Mouse (Mus musculus): ENCODE data around the gene Spaca3.

The Spaca3 gene

DNA sequence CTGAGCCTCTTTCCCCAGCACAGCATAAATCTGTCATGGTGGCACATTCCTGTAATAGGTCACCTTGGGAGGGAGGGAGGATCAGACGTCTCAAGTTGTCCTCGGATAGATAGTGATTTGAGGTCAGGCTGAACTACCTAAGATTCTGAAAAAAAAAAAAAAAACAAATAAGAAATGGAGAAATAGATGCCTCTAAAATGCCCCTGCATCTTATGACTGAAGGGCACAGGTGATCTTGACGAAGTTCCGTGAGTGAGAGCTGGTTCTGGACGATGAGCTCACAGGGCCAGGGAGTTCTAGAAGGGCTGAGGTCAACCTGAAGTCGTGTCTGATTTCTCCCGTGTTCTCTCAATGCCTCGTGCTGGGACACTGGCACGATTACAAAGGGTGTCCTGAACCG, at the start of gene Spaca3:
Gene Spaca3, plus strand, starts transcription at position 301 of the 400 bp plus-strand sequence.
- DNase-seq = no peak

DNA sequence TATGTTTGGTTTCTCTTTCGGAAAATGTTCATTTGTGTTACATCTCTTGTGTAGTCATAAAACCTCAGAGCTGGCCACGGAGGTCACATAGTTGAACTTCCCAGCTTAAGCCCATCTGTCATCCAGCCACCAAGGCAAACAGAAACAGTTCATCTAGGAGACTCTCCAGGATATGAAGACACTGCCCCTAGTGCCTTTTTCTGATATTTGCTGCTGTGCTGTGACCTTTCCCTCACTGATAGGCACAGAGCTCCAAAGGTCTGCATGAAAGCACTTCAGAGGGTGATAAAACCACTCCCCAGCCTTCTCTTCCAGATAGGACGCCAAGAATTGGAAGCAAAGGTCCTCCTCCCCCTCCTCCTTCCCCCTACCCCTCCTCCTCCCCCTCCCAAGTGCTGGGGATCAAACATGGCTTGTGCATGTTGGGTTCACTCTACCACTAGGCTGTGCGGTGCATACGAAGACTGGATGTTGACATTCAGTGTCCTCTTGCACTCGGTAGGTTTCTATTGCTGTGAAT, 49.6 kb upstream of the Spaca3 start:
- no peak for DNase-seq

GRCm38 (mm10) chr11:80809666-80809992, 48.5 kb upstream of the Spaca3 start:
- no peak for DNase-seq

- no peak for DNase-seq
Observed at GRCm38 (mm10) chr11:80809993-80810821, 48.0 kb upstream of the Spaca3 start, which contains the start of gene Tmem98. Gene Tmem98, plus strand, starts transcription at chr11:80810175.

DNA sequence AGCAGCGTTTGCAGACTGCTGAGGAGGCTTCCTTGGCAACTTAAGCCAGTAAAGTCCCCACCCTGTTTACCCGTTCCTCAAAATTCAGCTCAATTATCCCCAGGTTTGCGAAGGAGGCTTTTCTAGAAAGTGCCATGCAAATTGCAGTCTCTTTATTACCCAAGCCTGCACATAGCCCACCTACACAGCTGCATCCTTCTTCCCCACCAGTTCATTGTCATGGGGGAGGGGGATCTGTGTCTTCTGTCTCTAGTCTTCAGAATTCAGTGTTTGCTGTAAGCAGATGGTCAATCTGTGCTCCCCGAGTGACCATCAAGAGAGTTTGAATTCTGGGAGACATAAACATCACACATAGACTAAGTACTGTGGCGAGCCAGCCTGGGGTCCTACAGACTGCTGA, 47.0 kb upstream of the Spaca3 start:
- DNase-seq = no peak

DNA sequence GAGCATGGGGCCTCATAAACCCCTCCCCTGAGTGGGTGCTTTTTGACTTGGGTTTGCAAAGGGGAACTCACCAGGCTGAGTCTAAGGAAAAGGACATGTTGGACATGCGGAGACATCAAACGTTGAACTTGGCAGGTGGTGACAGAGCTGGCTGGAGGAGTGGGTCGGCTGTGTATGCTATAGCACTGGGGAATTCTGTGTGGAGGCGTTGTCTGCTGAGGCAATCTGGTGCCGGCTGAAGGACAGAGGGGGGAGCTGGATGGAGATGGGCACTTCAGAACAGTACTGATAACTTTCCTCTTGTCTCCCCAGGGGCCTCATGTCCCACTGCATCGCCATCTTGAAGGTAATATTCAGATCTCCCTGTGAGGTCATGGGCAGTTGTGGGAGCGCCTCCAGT, 42.8 kb upstream of the Spaca3 start:
- no peak for DNase-seq

DNA sequence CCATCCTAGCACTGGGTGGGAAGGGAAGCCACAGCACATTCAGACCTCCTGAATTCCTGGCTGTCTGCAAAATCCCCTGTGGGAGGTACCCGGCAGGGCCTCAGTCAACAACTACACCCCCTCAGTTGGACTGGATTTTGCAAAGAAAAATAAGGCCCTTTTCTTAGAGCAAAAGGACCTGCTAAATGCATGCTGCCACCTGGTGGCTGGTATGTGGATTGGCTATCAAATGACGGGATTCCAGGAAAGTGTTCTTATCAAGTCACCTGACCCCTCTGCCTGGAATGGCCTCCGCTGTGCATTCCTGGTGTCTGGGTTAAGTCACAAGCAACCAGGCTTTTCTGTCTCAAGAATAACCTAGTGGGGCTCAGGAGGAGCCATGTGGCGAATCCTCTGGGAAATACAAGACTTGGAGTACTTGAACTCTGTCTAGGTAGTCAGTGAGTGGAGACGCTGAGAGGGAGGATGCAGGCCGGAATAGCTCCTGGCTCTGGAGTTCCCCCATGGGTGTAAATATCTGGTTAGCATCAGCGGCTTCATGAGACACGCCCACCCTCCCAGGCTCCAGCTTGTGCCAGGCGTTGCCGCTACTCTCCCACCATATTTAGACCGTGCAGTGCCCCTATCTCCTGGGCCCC, 40.0 kb upstream of the Spaca3 start:
- DNase-seq = peak; percentile 29

DNA sequence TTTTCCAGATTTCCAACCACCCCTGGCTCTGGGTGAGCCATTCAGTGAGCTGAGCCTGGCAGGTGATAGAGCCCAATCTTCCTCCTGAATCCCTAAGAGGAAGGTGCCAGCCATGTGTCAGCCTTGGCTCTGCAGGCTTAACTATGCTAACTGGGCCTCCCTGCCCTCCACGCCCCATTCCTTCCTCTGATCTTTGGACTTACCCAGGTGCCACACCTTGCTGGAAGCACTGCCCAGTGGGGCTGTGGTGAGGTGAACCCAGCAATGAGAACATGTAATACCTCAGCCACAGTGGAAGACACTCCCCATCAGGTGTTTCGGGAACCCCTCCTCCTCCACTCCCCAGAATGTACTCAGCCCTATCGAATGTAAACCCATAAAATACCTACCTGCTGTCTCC, 38.1 kb upstream of the Spaca3 start:
- DNase-seq = no peak

DNA sequence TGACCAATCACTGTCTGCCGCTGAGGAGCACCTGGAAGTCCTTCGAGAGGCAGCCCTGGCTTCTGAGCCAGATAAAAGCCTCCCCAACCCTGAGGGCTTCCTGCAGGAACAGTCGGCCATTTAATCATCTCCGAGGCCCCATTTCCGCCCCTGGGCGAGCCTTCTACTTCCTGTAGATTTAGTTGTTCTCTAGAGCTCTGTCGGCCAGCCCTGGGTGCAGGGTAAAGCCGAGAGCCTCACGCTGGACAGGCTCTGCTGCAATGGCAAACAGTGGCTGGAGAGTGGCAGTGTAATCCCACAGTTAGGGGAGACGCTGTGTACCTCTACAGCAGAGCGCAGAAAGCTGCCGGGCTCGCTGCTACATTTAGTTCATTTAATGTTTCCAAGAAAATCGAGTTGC, 36.9 kb upstream of the Spaca3 start:
- DNase-seq = no peak

DNA sequence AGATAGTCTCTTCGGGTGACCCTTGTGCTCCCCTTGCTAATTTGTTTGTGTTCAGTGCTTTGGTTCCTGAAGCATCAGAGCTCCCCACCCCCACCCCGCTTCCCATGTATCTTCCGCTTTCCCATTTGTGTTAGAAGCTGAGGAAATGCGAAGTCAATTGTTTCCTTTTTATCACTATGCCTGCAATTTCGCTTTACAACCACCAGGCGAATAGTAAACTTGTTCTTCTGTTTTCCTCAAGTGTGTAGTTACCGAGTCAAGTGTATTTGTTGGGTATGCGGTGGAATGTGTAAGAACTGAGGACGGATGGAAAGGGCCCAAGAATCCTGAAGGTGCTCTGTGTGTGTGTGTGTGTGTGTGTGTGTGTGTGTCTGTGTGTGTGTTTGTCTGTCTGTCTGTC, 36.4 kb upstream of the Spaca3 start:
- no peak for DNase-seq

- no peak for DNase-seq
Observed at GRCm38 (mm10) chr11:80835395-80835794, 22.8 kb upstream of the Spaca3 start.

GRCm38 (mm10) chr11:80835841-80836240, 22.3 kb upstream of the Spaca3 start:
- no peak for DNase-seq

DNA sequence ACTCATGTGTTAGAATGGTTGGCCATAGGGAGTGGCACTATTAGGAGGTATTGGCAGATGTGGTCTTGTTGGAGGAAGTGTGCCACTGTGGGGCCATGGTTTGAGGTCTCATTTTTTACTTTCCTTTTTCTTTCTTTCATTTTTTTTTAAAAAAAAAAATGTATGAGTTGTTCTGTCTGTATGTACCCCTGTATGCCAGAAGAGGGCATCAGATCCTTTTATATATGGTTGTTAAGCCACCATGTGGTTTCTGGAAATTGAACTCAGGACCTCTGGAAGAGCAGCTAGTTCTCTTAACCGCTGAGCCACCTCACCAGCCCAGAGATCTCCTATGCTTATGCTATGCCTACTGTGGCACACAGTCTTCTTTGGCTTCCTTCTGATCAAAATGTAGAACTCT, 19.4 kb upstream of the Spaca3 start:
- DNase-seq = no peak

DNA sequence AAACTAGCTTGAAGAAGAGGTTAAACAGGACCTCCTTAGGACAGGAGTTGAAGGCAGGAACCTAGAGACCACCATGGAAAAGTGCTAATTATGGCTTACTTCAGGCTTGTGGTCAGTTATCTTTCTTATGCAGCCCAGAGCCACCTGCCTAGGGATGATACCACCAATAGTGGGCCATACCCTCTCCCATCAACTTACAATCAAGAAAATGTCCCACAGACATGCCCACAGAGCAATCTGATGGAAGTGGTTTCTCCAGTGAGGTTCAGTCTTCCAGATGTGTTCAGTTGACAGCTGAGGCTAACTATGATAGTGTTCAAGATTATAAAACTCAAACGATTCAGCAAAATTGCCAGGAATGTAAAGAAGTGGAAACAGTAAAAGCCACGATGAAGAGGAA, 14.7 kb upstream of the Spaca3 start:
- no peak for DNase-seq

DNA sequence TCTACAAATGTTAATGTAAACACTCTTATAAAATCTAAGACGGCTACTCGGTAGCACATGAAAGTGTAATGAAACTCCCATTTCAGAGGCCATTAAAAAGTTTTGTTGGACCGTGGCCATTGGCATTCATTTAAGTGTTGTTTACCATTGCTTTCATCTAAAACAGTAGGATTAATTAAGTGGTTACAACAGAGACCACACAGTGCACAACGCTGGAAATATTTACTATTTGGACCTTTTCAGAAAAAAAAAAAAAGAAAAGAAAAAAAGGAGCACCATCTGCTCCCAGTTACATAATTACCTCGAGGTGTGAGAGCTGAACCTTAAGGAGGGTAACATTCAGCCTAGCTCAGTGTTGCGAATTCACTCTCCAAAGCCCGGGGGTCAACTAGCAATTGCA, 12.7 kb upstream of the Spaca3 start:
- DNase-seq = no peak

GRCm38 (mm10) chr11:80846115-80846514, 12.1 kb upstream of the Spaca3 start:
- no peak for DNase-seq

- DNase-seq = no peak
Observed at GRCm38 (mm10) chr11:80848131-80848530, 10.0 kb upstream of the Spaca3 start.

- DNase-seq = peak; percentile 3
Observed at GRCm38 (mm10) chr11:80851859-80852258, 6.3 kb upstream of the Spaca3 start.

DNA sequence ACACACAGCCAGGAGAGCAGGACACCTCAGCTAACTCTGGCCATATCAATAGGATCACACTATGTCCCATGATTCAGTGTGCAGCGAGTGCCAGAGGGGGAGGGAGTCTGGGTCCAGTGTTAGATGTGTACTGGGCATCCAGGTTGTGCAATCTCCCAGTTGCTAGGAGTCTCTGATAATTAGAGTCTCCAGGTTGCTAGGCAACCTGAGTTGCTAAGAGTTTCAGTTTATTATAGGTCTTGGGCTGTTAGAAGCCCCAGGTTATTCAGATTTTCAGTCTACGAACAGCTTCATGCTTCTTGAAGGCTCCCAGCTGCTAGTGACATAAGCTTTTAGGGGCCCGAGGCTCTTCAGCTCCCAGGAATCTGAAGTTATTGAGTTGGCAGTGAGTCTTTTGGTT, 5.2 kb upstream of the Spaca3 start:
- no peak for DNase-seq

GRCm38 (mm10) chr11:80854430-80854829, 3.7 kb upstream of the Spaca3 start:
- no peak for DNase-seq

- DNase-seq = no peak
Observed at GRCm38 (mm10) chr11:80854908-80855307, 3.3 kb upstream of the Spaca3 start.

DNA sequence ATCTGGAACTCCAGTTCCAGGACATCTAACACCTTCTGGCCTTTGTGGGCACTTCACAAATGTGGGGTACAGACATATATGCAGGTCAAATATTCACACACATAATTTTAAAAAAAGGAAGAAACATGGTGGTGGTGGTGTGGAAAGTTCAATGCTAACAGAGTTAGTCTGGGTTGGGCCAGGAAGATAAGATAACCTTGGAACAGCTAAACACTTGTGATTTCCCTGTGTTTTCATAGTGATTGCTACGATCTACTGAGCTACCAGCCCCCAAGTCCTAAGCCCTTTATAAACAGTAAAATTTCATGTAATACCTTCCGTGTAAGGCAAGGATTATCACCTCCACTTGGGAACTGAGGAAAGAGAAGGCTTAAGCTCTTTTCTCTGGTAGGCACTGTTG, 1.3 kb upstream of the Spaca3 start:
- DNase-seq = no peak

DNA sequence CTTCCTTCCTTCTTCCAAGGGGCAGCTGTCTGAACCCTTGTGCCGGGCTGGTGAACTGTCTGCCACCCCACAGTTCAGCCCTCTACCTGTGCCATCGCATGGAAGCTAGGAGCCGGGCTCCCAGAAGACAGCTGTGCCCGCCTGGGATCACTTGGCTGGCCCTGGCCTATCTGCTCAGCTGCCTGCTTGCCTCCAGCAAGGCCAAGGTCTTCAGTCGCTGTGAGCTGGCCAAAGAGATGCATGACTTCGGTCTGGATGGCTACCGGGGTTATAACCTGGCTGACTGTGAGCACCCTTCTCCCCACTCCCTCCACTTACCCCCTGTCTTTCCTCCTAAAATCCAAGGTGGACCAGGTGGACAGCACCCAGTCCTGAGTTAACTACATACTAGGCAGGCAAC, 4.8 kb downstream of the Spaca3 start:
- no peak for DNase-seq

DNA sequence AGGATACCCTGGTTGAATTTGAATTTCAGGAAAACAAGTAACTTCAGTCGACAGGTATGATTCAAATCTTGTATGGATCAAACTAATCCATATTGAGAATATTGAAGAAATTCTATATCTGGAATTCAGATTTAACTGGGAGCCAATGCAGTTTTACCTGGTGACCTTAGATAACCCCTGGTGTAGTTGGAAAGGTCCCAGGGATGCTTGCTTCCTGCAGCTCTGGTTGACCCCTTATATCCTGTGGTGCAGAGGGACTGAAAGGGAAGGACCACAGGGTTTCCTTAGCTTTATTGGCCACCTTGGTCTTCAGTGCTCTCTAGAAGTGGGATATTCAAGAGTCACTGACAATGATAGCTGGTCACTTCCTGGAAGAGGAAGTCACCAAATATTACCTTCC, 9.9 kb downstream of the Spaca3 start:
- no peak for DNase-seq
